Mouse (Mus musculus) bone marrow macrophage, adult 2 months (primary cell): Measurements from ENCODE around the gene Il20rb.

Experiments
- CTCF ChIP-seq: IDR thresholded peaks from 2 replicates; pipeline ENCODE4 v1.5.1; 2012; ENCODE audit warnings: low read depth, mild to moderate bottlenecking, low read length, moderate library complexity
- POLR2A ChIP-seq: IDR thresholded peaks from 2 replicates; pipeline ENCODE4 v1.6.1; 2012; ENCODE audit warnings: mild to moderate bottlenecking, low read depth, low read length, borderline replicate concordance

GRCm38 (mm10) chr9:100507581-100507980 lies 21.0 kb upstream of the Il20rb start:
- no peak for TF ChIP-seq CTCF
- TF ChIP-seq POLR2A: no peak
